Mouse (Mus musculus) adrenal gland, adult (tissue): ENCODE results near the gene Gm48551.

Source experiments
- DNase-seq, 2 experiments: peaks; one replicate each; pipeline ENCODE4 v3.0.0; 2022 to 2023; ENCODE audit warnings: low spot score in 1 of 2; ENCODE audit not compliant: inconsistent age in 2 of 2

The Gm48551 gene

DNA sequence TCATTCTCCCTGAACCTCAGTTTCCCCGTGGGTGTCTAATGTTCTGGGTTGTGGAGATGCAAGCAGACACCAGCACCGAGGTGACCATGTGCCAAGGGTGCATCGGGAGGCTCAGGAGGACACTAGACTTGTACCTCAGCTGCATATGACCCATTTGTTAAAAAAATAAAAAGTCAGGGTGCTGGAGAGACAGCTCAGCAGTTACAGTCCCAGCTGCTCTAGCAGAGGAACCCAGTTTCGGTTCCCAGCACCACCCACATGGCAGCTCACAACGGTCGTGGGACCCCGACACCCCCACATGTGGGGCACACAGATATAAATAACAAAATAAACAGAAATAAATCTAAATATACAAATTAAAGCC, 44.2 kb downstream of the Gm48551 start:
- peak in 1 of 2 experiments; percentile 43 for DNase-seq

- DNase-seq = no peak
Observed at GRCm38 (mm10) chr10:81429092-81429491, 44.8 kb downstream of the Gm48551 start.

GRCm38 (mm10) chr10:81429605-81430061, 45.4 kb downstream of the Gm48551 start:
- peak; percentile 92 to 97 for DNase-seq

DNA sequence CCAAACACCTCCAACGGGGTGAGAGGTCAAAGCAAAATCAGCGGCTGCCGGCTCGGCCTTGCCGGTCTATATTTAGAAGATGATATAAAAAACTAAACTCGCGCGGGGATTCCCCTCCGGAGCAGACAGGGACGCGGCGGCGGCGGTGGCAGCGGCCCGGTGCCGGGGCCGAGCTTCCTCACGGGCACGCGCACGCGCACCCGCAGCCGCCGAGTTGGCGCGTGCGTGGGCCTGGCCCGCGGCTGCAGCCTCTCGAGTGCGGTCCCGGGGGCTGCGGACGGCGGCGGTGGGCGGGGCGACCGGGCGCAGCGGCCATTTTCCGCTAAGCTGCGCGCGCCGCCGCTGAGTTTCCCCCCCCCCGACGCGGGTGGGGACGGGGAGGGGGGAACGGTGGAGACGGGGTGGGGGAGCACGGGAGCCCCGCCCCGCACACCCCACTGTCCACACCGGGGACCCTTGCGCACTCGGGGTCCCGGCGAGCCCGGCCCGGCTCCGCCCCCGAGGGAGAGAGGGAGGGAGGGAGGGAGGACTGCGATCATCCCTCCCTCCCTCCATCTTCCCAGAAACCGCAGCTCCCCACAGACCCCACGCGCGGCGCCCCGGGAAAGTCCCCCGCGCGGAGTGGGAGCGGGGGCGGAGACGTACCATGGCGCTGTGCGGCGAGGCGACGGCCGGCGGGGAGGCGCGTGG, 46.0 kb downstream of the Gm48551 start:
- peak; percentile 89 to 95 for DNase-seq

DNA sequence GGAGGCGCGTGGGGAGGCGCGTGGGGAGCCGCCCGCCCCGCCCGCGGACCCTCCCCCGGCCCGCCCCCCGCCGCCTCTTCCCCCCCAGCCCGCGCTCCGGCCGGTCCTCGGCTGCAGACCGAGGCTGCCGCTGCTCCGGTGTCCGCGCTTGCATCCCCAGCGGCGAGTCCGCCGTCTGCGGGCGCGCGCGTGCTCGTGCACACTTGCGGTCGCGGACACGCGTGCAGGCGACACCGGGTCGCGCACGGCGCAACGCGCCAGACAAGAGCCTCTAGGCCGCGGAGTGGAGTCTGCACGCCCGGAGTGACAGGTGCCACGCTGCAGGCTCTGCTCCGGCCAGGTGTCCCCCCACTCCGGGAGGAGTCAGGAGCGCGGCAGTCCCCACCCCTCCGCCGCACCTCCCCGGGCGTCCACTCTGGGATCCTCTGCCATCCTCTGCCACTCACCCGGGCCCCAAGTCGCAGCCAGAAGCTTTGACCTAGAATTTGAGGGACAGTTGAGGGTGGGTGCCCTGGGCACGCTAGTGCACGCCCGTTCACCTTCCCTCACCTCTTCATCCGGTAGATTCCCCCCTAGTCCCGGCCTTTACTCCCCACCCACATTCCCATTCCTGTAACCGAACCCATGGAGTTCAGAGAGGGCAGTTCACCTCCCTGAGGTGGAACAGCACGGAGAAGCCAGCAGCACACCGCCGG, 46.7 kb downstream of the Gm48551 start:
- DNase-seq = peak; percentile 82 to 87

GRCm38 (mm10) chr10:81431526-81432168, 47.4 kb downstream of the Gm48551 start:
- DNase-seq = peak in 1 of 2 experiments; percentile 58

GRCm38 (mm10) chr10:81432169-81432867, 48.1 kb downstream of the Gm48551 start:
- peak in 1 of 2 experiments; percentile 64 for DNase-seq

GRCm38 (mm10) chr10:81432868-81433262, 48.6 kb downstream of the Gm48551 start:
- DNase-seq = peak; percentile 95 to 97

- DNase-seq = peak; percentile 59 to 73
Observed at GRCm38 (mm10) chr10:81433541-81434289, 49.4 kb downstream of the Gm48551 start.

DNA sequence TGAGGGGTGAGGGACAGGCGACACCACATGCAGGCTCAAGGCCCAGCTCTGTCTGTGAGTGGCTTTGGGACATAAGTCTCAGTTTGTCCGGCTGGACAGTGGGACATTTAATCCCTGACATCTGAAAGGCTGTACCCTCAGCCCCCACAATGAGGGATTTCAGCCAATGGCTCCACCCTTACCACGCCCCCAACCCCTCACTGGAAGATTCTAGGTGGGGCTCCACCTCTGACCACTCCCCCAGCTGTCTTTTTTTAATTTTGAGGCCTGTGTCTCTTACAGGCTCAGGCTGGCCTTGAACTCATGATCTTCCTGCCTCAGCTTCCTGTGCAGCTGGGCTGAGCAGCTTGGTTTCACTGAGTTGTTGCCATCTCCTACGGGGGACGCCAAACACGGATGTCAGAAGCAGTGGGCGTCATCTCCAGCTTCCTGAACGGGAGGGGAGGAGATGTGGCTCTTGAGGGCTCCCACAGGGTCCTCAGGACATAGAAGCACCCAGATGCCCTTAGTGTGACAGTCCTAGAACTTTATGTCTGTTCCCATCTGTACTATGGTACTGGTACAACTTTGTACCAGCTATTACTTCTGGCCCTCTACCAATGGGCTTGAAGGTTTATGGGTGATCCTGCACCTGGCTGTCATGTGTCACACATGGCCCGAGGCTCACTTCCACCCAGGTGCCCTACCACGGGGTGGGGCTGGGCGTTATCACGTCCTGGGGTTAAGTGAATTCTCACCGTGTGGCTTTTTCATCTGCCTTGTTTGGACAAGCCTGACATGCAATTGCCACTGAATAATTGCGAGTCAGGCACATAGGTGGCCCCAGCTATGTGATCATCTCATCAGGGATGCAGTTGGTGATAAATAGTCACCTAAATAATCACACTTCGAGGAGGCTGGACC, 50.3 kb downstream of the Gm48551 start:
- peak; percentile 45 to 70 for DNase-seq

GRCm38 (mm10) chr10:81435436-81435835, 51.2 kb downstream of the Gm48551 start:
- peak; percentile 77 to 88 for DNase-seq

- DNase-seq = peak in 1 of 2 experiments; percentile 21
Observed at GRCm38 (mm10) chr10:81441019-81441418, 56.8 kb downstream of the Gm48551 start.
